9 mouse cellular contexts compared by ENCODE assay signal in genomic region chr6:54430221-54430620, GRCm38 (mm10). TPM values are rescaled to one million over a fixed set of nuclear protein-coding genes. Genes with fewer than 3 reads are reported as not detected.
A peak's percentile ranks its signal among the peaks of the same experiment; 100 is the strongest.
DNase-seq lines count a peak whose midpoint lies in the region; ATAC-seq and TF ChIP-seq lines count a peak whose summit lies in the region.
"Had no signal": no experiment of that assay in that cellular context is flagged by ENCODE, and none has a peak within 500 bp of the region (broad histone marks: within the 10 kb centered on the region; RNA-seq: fewer than 3 reads in every experiment).

No protein-coding gene starts in this region.

- peak overlapping the region; percentile 90 for H3K4me2 ChIP-seq in kidney, postnatal 0 days (ENCODE audit: low read length)
- peak overlapping the region; percentile 92 for H3K4me2 ChIP-seq in intestine, postnatal 0 days (replicated peaks; ENCODE audit: low read depth)
- peak overlapping the region; percentile 92 for H3K4me2 ChIP-seq in neural tube, embryonic 14.5 days (ENCODE audit: low read depth, low read length)

- TF ChIP-seq CTCF in kidney, postnatal 0 days (IDR thresholded peaks at IDR 0.05; ENCODE audit: low read depth), result no peak
- no peak for TF ChIP-seq CTCF in intestine, postnatal 0 days (IDR thresholded peaks at IDR 0.05; ENCODE audit: low read depth)

- H3K4me1 ChIP-seq in kidney, postnatal 0 days (replicated peaks; ENCODE audit: insufficient read depth, low read length), result peaks cover 5% of the 10 kb centered on the region; the same call in 1 of the 2 replicates
- H3K4me1 ChIP-seq in forebrain, embryonic 10.5 days, result peaks cover 56% of the 10 kb centered on the region
- no peaks in the 10 kb centered on the region for H3K4me1 ChIP-seq in intestine, postnatal 0 days (replicated peaks; ENCODE audit: control insufficient read depth, insufficient read depth, low read length)
- no peaks in the 10 kb centered on the region for H3K4me1 ChIP-seq in neural tube, embryonic 14.5 days (ENCODE audit: control insufficient read depth, insufficient read depth, low read length)

- ATAC-seq in kidney, postnatal 0 days (replicated peaks; ENCODE audit: low FRiP score, low read depth), result no peak
- ATAC-seq in intestine, postnatal 0 days, result no peak
- peak; percentile 3; the same call in 1 of the 2 replicates for ATAC-seq in neural tube, embryonic 14.5 days (ENCODE audit: low read depth)
- ATAC-seq in CD4-positive, CD25-positive, alpha-beta regulatory T cell, adult 4 months, result no peak

- peak overlapping the region; percentile 56; the same call in 1 of the 2 replicates for H3K9ac ChIP-seq in kidney, postnatal 0 days (ENCODE audit: low read depth, low read length)
- peak overlapping the region; percentile 61 for H3K9ac ChIP-seq in intestine, postnatal 0 days (ENCODE audit: low read depth, low read length)
- H3K9ac ChIP-seq in neural tube, embryonic 14.5 days (replicated peaks; ENCODE audit: low read depth, low read length), result peak overlapping the region; percentile 75

- H3K27ac ChIP-seq in kidney, postnatal 0 days, result no peak overlapping the region
- peak overlapping the region; percentile 82 for H3K27ac ChIP-seq in forebrain, embryonic 10.5 days
- peak overlapping the region; percentile 73 for H3K27ac ChIP-seq in intestine, postnatal 0 days (ENCODE audit: low read depth, low read length)
- no peak overlapping the region for H3K27ac ChIP-seq in neural tube, embryonic 14.5 days (ENCODE audit: low read depth, low read length)

- H3K9me3 ChIP-seq in kidney, postnatal 0 days (replicated peaks; ENCODE audit: low read length), result no peaks in the 10 kb centered on the region
- no peaks in the 10 kb centered on the region for H3K9me3 ChIP-seq in forebrain, embryonic 10.5 days
- H3K9me3 ChIP-seq in intestine, postnatal 0 days (ENCODE audit: control insufficient read depth), result no peaks in the 10 kb centered on the region
- H3K9me3 ChIP-seq in neural tube, embryonic 14.5 days (ENCODE audit: control insufficient read depth, low read length), result no peaks in the 10 kb centered on the region

- no peak for DNase-seq in kidney, postnatal 0 days (ENCODE audit: low spot score)
- DNase-seq in kidney, adult 18-20 months, result no peak
- DNase-seq in forebrain, embryonic 10.5 days (ENCODE audit: extremely low spot score, low spot score), result no peak
- DNase-seq in retina, embryonic 14.5 days (ENCODE audit: low spot score), result no peak
- DNase-seq in layer of hippocampus, postnatal 14 days (ENCODE audit: low spot score in 2 of 2), result no peak

- 36% methylated on average over 7 of the region's 7 CpGs for WGBS in kidney, postnatal 0 days
- 37% methylated on average over 7 of the region's 7 CpGs for WGBS in forebrain, embryonic 10.5 days
- WGBS in intestine, postnatal 0 days, result 29% methylated on average over 7 of the region's 7 CpGs
- WGBS in neural tube, embryonic 14.5 days, result 30% methylated on average over 7 of the region's 7 CpGs

- peaks cover 13% of the 10 kb centered on the region; the same call in 1 of the 2 replicates for H3K27me3 ChIP-seq in kidney, postnatal 0 days (ENCODE audit: insufficient read depth, low read length)
- peaks cover 62% of the 10 kb centered on the region for H3K27me3 ChIP-seq in forebrain, embryonic 10.5 days (ENCODE audit: poor library complexity, severe bottlenecking)
- H3K27me3 ChIP-seq in intestine, postnatal 0 days (replicated peaks; ENCODE audit: control insufficient read depth, insufficient read depth, low read length), result no peaks in the 10 kb centered on the region
- no peaks in the 10 kb centered on the region for H3K27me3 ChIP-seq in neural tube, embryonic 14.5 days (ENCODE audit: control insufficient read depth, insufficient read depth, low read length)

- no peaks in the 10 kb centered on the region for H3K36me3 ChIP-seq in kidney, postnatal 0 days (ENCODE audit: insufficient read depth, low read length)
- no peaks in the 10 kb centered on the region for H3K36me3 ChIP-seq in forebrain, embryonic 10.5 days (replicated peaks)
- H3K36me3 ChIP-seq in intestine, postnatal 0 days (ENCODE audit: control insufficient read depth, insufficient read depth), result no peaks in the 10 kb centered on the region
- H3K36me3 ChIP-seq in neural tube, embryonic 14.5 days (ENCODE audit: control insufficient read depth, insufficient read depth, low read length), result no peaks in the 10 kb centered on the region

- H3K4me3 ChIP-seq in kidney, postnatal 0 days (replicated peaks; ENCODE audit: low read depth, low read length), result peak overlapping the region; percentile 51
- H3K4me3 ChIP-seq in forebrain, embryonic 10.5 days, result peak overlapping the region; percentile 73
- H3K4me3 ChIP-seq in intestine, postnatal 0 days (ENCODE audit: low read depth, low read length), result peak overlapping the region; percentile 64
- peak overlapping the region; percentile 59 for H3K4me3 ChIP-seq in neural tube, embryonic 14.5 days (ENCODE audit: low read depth, low read length)

RNA-seq across cellular contexts. Expression of gene Wipf3, which starts 0.8 kb away (rescaled TPM):
- polyA plus RNA-seq in kidney, postnatal 0 days (2015; fragmentation: Nextera tagmentation; extraction: Ambion mirVana), result 1.4 and 1.7 TPM in 2 replicates
- polyA plus RNA-seq in forebrain, embryonic 10.5 days (2016; fragmentation: Nextera tagmentation; extraction: Ambion mirVana), result 0.72 and 0.90 TPM in 2 replicates
- polyA plus RNA-seq in intestine, postnatal 0 days (2015; fragmentation: Nextera tagmentation; extraction: Ambion mirVana), result 4.5 and 5.7 TPM in 2 replicates
- 2.8 and 3.0 TPM in 2 replicates for polyA plus RNA-seq in neural tube, embryonic 14.5 days (2014; fragmentation: Nextera tagmentation; extraction: Ambion mirVana)
- 100 to 1,000 TPM; 281 to 284 TPM for total RNA-seq in layer of hippocampus, postnatal 14 days (2021)
- not detected for polyA plus RNA-seq in CD4-positive, CD25-positive, alpha-beta regulatory T cell, adult 4 months (2017; shearing (Covaris generic))
- polyA plus RNA-seq: erythroblast, embryonic 14.5 days had no signal

Comparison
In these comparisons a context has a peak if more than half of its experiments do, and no peak if none do; other contexts are left out.
1. H3K27ac ChIP-seq: peak in forebrain, embryonic 10.5 days (single experiment) and intestine, postnatal 0 days (single experiment); none in kidney, postnatal 0 days (single experiment) and neural tube, embryonic 14.5 days (single experiment).
2. Peak in every context shown above with its lines, with median percentiles within 50 percentile points of each other: H3K4me2 ChIP-seq, H3K4me3 ChIP-seq and H3K9ac ChIP-seq.